Mouse (Mus musculus) megakaryocyte, embryonic 14.5 days (primary cell): ENCODE measurements at regions not wholly inside any gene's neighbourhood (a gene's known extent, or its start where the extent isn't known, plus 50 kb on each side); places are given as distances from the start of the nearest gene placed in this dataset.
"Not testable (repeated sequence)": the region's sequence is repeated elsewhere in the genome, so short reads cannot be mapped to it uniquely, and the experiment has no call there.

Source experiments
- H3K27me3 ChIP-seq: replicated peaks from 2 replicates; pipeline ENCODE3; 2012; ENCODE audit warnings: inconsistent platforms
- H3K36me3 ChIP-seq: replicated peaks from 2 replicates; pipeline ENCODE3; 2012; ENCODE audit warnings: low read length, inconsistent platforms, mixed read lengths
- H3K4me1 ChIP-seq: 2 replicates; pipeline ENCODE4 v1.6.1; 2012; ENCODE audit warnings: inconsistent platforms
- H3K4me3 ChIP-seq: replicated peaks from 2 replicates; pipeline ENCODE3; 2012; ENCODE audit warnings: moderate library complexity, mild to moderate bottlenecking, inconsistent platforms
- H3K9me3 ChIP-seq: 2 replicates; pipeline ENCODE4 v1.6.1; 2012; ENCODE audit warnings: inconsistent platforms
- FLI1 ChIP-seq: IDR thresholded peaks from 2 replicates; pipeline ENCODE4 v1.6.1; 2012; ENCODE audit warnings: low read length, inconsistent platforms, mixed read lengths
- GATA1 ChIP-seq: IDR thresholded peaks from 3 replicates; pipeline ENCODE4 v1.6.1; 2012; ENCODE audit warnings: mixed read lengths, low read length, inconsistent platforms, borderline replicate concordance

- Histone ChIP-seq H3K27me3 (no peaks in the 10 kb centered on the region), H3K4me3 (peak overlapping the region; percentile 21), H3K9me3 (no peaks in the 10 kb centered on the region), H3K4me1 (peaks cover 27% of the 10 kb centered on the region), H3K36me3 (no peaks in the 10 kb centered on the region)
- no peak; the same call in 2 of the 3 replicates for TF ChIP-seq GATA1
- TF ChIP-seq FLI1 = no peak
Measured at GRCm38 (mm10) chr3:137217245-137217644, 123.6 kb upstream of the Emcn start.

- Histone ChIP-seq H3K9me3 (no peaks in the 10 kb centered on the region), H3K4me3 (no peak overlapping the region), H3K36me3 (no peaks in the 10 kb centered on the region), H3K4me1 (peaks cover 34% of the 10 kb centered on the region), H3K27me3 (no peaks in the 10 kb centered on the region)
- TF ChIP-seq GATA1 (no peak), FLI1 (no peak)
Measured at GRCm38 (mm10) chr3:137217926-137218325, 122.9 kb upstream of the Emcn start.

- peaks cover 11% of the 10 kb centered on the region; the same call in 1 of the 2 replicates for H3K4me1 ChIP-seq
- TF ChIP-seq FLI1 (no peak), GATA1 (no peak)
- no peaks in the 10 kb centered on the region for H3K9me3 ChIP-seq
- H3K36me3 ChIP-seq = no peaks in the 10 kb centered on the region
- H3K27me3 ChIP-seq = no peaks in the 10 kb centered on the region
- H3K4me3 ChIP-seq = no peak overlapping the region
Measured at GRCm38 (mm10) chr3:137226151-137226550, 114.7 kb upstream of the Emcn start.

- Histone ChIP-seq H3K4me1 (peaks cover 9% of the 10 kb centered on the region; the same call in 1 of the 2 replicates), H3K27me3 (no peaks in the 10 kb centered on the region), H3K9me3 (no peaks in the 10 kb centered on the region), H3K4me3 (no peak overlapping the region), H3K36me3 (no peaks in the 10 kb centered on the region)
- TF ChIP-seq GATA1 (no peak), FLI1 (no peak)
Measured at GRCm38 (mm10) chr3:137227122-137227838, 113.6 kb upstream of the Emcn start.

- Histone ChIP-seq H3K4me1 (no peaks in the 10 kb centered on the region), H3K36me3 (no peaks in the 10 kb centered on the region), H3K9me3 (no peaks in the 10 kb centered on the region), H3K4me3 (no peak overlapping the region), H3K27me3 (no peaks in the 10 kb centered on the region)
- TF ChIP-seq GATA1 = no peak
- TF ChIP-seq FLI1 = no peak
Measured at GRCm38 (mm10) chr3:137228416-137228815, 112.5 kb upstream of the Emcn start.

GRCm38 (mm10) chr3:137242877-137243276, 98.0 kb upstream of the Emcn start:
- no peaks in the 10 kb centered on the region for H3K27me3 ChIP-seq
- peaks cover 3% of the 10 kb centered on the region; the same call in 1 of the 2 replicates for H3K4me1 ChIP-seq
- TF ChIP-seq FLI1 (no peak), GATA1 (no peak)
- H3K4me3 ChIP-seq = no peak overlapping the region
- no peaks in the 10 kb centered on the region for H3K36me3 ChIP-seq
- no peaks in the 10 kb centered on the region for H3K9me3 ChIP-seq

- H3K4me3 ChIP-seq = no peak overlapping the region
- H3K27me3 ChIP-seq = no peaks in the 10 kb centered on the region
- no peaks in the 10 kb centered on the region; the same call in 1 of the 2 replicates for H3K9me3 ChIP-seq
- H3K4me1 ChIP-seq = no peaks in the 10 kb centered on the region
- no peaks in the 10 kb centered on the region for H3K36me3 ChIP-seq
- no peak for TF ChIP-seq GATA1
- no peak for TF ChIP-seq FLI1
Measured at GRCm38 (mm10) chr3:137263907-137264306, 77.0 kb upstream of the Emcn start.

GRCm38 (mm10) chr3:137267752-137268151, 73.1 kb upstream of the Emcn start:
- H3K4me1 ChIP-seq = no peaks in the 10 kb centered on the region
- no peaks in the 10 kb centered on the region for H3K27me3 ChIP-seq
- no peaks in the 10 kb centered on the region for H3K36me3 ChIP-seq
- no peaks in the 10 kb centered on the region; the same call in 1 of the 2 replicates for H3K9me3 ChIP-seq
- no peak for TF ChIP-seq FLI1
- TF ChIP-seq GATA1 = no peak
- no peak overlapping the region for H3K4me3 ChIP-seq

- H3K36me3 ChIP-seq = no peaks in the 10 kb centered on the region
- H3K27me3 ChIP-seq = peaks cover 2% of the 10 kb centered on the region
- H3K4me3 ChIP-seq = no peak overlapping the region
- TF ChIP-seq FLI1 = no peak
- no peak for TF ChIP-seq GATA1
- H3K4me1 ChIP-seq = peaks cover 3% of the 10 kb centered on the region; the same call in 1 of the 2 replicates
- H3K9me3 ChIP-seq = no peaks in the 10 kb centered on the region
Measured at GRCm38 (mm10) chr3:137275444-137275843, 65.4 kb upstream of the Emcn start.

- Histone ChIP-seq H3K27me3 (peaks cover 2% of the 10 kb centered on the region), H3K9me3 (peaks cover 10% of the 10 kb centered on the region), H3K36me3 (no peaks in the 10 kb centered on the region), H3K4me1 (peaks cover 3% of the 10 kb centered on the region; the same call in 1 of the 2 replicates), H3K4me3 (no peak overlapping the region)
- no peak for TF ChIP-seq GATA1
Measured at GRCm38 (mm10) chr3:137279284-137279683, 61.6 kb upstream of the Emcn start.

- H3K9me3 ChIP-seq = peaks cover 10% of the 10 kb centered on the region
- TF ChIP-seq GATA1 (no peak), FLI1 (no peak)
Measured at GRCm38 (mm10) chr3:137281052-137281451, 59.8 kb upstream of the Emcn start.

GRCm38 (mm10) chr3:137287558-137287957, 53.3 kb upstream of the Emcn start:
- H3K9me3 ChIP-seq, H3K36me3 ChIP-seq, H3K4me1 ChIP-seq, H3K4me3 ChIP-seq, H3K27me3 ChIP-seq: not testable (repeated sequence)

More at GRCm38 (mm10) chr3:137281052-137281451, 59.8 kb upstream of the Emcn start:
- no peak overlapping the region for H3K4me3 ChIP-seq
- H3K27me3 ChIP-seq = peaks cover 2% of the 10 kb centered on the region
- no peaks in the 10 kb centered on the region for H3K4me1 ChIP-seq
- H3K36me3 ChIP-seq = no peaks in the 10 kb centered on the region
